Mouse (Mus musculus): ENCODE results near the gene Ssrp1.

Ssrp1 gene

DNA sequence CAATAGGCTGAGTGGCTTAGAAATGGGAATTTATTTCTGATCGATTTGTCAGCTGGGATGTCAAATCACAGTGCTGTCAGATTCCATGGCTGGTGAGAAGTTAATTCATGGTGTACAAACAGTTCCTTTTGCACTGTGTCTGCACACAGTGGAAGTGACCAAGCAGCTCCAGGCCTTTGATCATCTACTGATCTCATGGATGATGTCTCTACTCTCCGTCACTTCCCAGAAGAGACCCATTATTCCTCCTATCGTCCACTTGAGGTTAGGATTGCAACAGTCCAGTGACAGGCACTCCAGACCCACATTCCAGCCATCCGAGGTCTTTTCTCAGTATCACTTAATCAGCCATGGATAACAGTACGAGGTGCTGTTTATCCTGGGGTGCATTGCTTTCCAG is 36.7 kb downstream of the Ssrp1 start:
- DNase-seq (ENCODE audit: low spot score in 2 of 2): no peak

DNA sequence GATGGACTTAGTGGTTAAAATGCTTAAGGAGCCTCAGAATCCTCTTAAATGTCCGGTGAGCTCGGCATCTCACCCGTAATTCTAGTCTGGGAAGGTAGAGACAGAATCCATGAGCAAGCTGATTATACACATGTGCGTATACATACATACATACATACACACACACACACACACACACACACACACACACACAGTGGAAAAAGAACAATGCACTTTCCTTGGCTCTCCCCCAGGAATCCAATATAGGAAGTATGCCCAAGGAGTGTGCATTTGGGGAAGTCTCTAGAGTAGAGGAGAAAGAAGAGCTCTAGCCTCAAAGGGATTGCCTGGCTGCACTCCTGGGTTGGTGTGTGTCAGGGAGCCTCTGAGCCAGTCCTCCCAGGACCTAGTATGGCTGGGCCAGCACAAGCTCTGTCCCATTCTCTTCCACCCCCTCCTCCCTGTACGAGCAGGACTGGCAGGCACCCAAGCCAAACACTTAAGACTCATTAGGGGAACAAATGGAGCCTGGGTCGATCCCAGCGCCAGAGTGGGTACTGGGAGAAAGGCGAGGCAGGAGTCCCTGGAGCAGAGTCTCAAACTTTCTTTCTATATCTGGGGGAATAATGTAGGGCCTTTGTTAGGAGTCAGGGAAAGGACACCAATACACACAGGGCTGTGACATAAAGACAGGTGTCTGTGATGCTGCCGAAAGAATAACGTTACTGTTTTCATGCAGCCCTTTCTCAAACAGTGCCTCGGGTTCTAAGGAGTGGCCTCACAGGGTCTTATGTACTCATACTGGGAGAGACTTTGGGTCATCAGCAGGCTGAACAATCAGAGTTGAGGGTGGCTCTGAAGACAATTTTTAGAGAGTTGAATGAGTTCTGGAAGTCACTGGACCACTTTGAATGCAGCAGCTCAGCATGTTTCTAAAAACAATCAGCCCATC is 51.9 kb downstream of the Ssrp1 start:
- DNase-seq (ENCODE audit: low spot score in 2 of 2): no peak

DNA sequence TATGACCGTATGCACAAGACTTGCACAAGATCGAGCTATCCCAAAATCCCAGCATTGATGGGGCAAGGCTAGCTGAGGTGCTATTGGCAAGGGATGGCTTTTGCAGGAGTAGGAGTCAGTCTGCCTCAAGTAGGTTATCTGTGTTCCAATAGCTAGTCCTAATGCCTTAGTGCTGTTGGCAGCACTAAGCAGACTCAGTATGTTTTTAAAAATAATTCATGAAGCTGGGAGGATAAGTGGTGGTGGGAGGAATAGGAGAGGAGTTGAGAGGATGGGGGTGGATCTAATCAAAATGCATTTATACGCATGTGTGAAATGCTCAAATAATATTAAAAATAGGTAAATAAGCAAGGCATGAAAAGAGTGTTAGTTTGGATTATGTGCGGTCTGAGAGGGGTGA is 54.3 kb downstream of the Ssrp1 start:
- no peak for DNase-seq (ENCODE audit: low spot score in 2 of 2)

DNA sequence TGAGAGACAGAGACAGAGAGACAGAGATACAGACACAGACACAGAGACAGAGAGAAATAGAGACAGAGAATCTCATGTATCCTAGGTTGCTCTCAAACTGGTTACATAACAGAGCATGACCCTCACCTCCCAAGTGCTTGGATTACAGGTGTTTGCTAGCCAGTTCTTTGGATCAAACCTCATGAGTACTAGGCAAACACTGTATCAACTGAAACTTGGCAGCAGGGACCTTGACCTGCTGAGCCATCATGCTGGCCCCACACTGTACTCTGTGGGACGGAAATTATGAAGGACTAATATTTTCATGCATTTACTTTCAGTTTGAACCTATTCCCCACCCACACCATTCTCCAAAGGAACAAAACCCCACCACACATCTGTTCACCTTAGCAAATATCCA is 56.3 kb downstream of the Ssrp1 start:
- DNase-seq (ENCODE audit: low spot score in 2 of 2): no peak

DNA sequence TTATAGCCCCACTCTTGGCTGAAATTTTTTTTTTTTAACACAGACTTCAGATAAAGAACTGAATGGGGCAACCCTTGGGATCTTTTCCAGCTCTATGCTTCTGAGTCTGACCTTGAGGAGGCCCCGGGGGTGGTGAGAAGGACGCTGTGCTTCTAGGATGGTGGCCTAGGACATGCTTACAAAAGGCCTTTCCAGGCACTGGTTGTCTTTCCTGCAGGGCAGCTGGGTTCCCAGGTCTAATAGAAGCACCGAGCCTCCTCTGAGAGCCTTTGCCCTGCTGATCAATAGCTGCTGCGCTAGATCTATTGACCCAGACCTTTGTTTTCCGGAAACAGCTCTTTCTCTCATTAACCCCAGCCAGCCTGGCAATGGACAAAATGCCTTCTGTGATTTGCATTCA is 58.9 kb downstream of the Ssrp1 start:
- DNase-seq (ENCODE audit: low spot score in 2 of 2): no peak

Measured in frontal cortex, postnatal 36 days (tissue).